Mouse (Mus musculus) frontal cortex, postnatal 14 days (tissue): ENCODE measurements around the gene Dop1b.
"Not testable (repeated sequence)": the region's sequence is repeated elsewhere in the genome, so short reads cannot be mapped to it uniquely, and the experiment has no call there.

Source experiments
- DNase-seq, 2 experiments: peaks; one replicate each; pipeline ENCODE4 v3.0.0; 2022; ENCODE audit warnings: low spot score in 2 of 2

The Dop1b gene

GRCm38 (mm10) chr16:93797021-93797840 lies 85.5 kb downstream of the Dop1b start:
- no peak for DNase-seq

GRCm38 (mm10) chr16:93797841-93798492 lies 86.3 kb downstream of the Dop1b start:
- no peak for DNase-seq

- DNase-seq: no peak
These were observed 86.9 kb downstream of the Dop1b start for GRCm38 (mm10) chr16:93798623-93799022.

DNA sequence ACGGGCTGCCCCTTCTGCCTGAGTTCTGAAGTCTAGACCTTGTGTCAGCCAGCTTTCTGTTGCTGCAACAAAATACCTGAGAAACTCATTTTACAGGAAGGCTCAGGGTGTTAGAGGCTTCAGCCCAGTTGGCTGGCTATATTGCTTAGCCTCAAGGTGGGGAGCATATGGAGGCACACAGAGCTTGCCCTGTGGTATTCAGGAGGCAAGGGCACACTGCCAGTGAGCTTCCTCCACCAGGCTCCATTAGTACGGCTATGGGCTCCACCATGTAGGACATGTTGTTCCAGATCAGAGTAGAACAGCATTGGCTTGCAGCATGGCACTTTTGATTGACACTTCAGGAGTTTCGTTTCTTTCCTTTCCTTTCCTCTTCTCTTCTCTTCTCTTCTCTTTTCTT lies 87.4 kb downstream of the Dop1b start:
- no peak for DNase-seq

DNA sequence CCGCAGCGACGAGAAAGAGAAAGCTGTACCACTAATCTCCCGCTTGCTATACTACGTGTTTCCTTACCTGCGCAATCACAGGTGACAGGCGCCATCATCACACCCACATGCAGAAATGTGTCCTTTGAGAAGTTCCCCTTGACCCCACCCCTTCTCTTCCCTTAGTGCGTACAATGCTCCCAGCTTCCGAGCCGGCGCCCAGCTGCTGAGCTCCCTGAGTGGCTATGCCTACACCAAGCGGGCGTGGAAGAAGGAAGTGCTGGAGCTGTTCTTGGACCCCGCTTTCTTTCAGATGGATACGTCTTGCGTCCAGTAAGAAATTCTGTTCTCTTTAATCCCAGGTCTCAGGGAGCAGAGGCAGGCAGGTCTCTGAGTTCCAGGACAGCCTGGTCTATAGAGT lies 88.2 kb downstream of the Dop1b start:
- DNase-seq: no peak

DNA sequence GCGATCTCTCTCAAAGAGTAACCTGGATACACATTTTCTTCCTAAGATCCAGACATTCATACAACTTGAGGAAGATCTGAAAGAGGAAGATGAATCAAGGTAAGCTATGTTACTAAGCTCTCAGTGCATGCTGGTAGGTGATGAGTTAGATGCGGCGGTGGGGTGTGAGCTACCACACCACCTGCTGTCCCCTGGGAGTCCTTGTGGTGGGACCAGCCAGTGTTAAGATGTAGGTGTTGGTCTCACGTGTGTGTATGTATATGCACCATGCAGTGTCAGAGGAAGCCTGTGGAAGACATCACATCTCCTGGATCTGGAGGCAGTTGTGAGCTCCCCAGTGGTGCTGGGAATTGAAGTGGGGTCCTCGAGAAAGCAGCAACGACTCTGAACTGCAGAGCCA lies 95.5 kb downstream of the Dop1b start:
- DNase-seq: no peak

DNA sequence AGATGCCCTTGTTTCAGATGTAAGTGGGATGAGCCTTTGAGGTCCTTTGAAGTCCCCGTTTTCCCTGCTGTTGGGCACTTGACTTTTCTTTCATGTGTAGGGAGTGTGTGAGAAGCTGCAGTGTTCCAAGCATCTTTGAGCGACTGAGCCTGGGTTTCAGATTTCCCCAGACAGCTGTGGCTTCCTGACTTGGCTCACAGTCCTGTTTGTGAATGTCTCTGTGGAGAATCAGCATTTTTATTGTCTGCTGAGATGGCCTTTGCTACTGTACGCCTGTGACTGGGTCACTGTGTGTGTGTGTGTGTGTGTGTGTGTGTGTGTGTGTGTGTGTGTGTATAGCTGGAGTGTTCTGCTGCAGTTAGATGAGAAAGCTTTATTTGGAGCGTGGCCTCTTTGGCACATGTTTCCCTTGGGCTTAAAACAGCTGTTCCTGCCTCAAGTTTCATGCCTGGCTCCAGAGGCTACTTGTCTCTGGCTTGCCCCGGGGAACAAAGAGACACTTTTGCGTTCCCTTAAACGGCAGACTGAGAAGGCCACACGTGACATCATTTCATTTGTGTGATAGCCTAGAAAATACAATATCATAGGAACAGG lies 96.4 kb downstream of the Dop1b start:
- no peak for DNase-seq

DNA sequence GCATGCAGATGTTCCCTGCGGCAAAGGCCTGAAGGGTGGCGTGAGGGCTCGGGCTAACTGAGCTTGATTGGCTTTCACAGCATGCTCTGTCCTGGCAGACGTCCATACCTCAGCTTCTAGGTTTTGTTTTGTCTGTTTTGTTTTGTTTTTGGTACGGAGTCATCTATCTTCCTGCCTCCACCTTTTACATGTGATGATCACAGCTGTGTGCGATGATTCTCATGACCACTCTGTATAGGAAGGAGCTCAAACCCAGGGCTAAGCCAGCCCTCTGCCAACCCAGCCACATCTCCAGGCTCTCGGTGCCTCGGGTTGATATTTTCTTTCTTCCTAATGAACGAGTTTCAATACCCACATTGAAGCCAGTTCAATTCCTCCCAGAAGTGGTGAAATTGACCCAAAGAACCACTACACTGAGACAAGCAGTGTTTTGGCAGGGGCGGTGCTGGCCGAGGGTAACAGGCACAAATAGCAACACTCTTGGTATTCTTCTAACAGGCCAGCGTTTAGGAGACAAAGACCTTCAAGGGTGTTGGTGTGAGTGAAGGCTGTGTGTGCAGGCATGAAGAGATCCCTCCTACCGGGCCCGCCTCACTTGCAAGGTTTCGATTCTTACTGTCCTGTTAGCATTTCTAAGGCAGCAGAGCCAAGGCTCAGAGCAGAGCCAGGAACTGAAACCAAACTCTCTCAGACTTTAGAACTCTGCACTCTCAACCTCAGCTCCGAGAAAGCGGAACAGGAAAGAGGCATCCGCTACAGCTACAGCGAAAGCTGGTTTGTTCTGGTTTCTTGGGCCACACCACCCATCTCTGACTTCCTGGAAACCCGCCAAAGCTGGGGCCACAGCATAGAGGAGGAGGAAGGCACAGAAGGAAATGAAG lies 104.4 kb downstream of the Dop1b start:
- peak in 1 of 2 experiments; percentile 47 for DNase-seq

DNA sequence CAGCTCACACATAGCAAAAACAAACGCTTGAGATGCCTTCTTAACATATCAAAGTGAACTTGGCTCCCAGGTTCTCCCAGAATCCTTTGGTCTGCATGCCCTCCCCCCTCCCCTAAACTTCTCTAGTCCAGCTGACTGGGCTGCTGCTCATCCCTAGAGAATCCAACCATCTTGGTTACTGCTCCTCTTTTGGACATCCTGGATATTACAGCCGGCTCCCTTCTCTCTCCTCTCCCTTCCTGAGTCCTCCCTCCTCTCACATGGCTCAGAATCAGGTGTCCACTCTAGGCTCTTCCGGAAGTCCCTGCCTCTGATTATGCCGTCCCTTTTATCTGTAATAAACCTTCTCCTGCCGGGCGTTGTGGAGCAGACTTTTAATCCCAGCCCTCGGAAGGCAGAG lies 105.2 kb downstream of the Dop1b start:
- DNase-seq: no peak

DNA sequence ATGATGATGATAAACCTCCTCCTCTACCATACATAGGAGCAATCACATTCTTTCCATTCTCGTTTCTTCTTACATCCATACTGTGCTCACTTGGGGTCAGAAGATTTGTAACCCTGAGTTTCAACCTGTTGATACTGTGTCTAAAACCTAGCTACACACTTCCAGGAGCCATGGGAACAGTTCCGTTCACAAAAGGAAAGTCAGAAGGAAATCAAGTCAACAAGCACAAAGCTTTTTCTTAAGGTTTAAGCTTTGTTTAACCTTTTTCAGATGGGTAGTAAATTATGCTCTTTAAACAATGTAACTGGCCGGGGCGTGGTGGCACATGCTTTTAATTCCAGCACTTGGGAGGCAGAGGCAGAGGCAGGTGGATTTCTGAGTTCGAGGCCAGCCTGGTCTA lies 105.7 kb downstream of the Dop1b start:
- no peak for DNase-seq

DNA sequence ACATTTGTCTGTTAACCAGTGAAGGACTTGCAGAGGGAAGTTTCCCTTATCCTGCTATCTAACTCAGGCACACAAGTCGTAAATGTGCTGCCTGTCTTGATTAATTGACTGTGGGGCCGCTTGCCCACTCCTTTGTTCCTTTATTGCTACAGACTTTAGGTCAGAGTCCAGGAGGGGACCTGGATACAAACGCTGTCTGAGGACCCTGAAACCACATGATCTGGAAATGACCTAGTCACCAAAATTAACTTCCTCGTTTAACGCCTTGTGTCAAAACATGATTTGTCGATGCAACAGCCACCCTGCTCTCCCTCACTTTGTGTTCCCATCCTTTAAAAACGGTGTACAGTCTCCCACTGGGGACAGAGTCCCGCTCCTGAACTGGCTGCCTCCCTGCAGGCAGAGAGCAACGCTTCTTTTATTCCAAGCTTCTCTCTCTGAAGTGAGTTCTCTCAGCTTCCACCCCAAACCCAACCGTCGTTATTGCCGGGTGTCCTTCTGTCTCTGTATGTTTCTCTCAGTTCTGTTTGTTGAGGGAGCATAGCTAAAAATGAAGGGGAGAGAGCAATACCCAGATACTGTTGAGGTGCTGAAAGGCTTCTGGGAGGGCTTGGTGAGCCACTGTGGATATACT lies 107.1 kb downstream of the Dop1b start:
- DNase-seq: no peak

DNA sequence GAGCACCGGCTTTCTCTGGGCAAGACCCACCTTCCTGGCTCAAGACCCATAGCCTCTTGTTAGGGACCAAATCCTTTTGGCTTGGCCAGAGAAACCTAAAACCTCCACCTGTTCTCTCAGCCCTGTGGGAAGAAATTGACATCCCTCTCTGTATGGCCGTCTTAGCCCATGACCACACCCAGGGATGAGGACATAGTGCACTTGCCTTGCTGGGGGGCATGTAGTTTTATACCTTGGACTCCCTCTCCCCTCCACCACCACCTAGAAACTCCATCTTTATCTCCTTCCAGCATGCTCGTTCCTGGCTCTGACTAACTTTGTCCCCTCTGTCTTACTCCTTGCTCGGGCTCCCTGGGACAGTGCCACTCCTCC lies 107.6 kb downstream of the Dop1b start:
- DNase-seq: no peak

- DNase-seq: no peak
These were observed 108.3 kb downstream of the Dop1b start for GRCm38 (mm10) chr16:93820040-93820439.

DNA sequence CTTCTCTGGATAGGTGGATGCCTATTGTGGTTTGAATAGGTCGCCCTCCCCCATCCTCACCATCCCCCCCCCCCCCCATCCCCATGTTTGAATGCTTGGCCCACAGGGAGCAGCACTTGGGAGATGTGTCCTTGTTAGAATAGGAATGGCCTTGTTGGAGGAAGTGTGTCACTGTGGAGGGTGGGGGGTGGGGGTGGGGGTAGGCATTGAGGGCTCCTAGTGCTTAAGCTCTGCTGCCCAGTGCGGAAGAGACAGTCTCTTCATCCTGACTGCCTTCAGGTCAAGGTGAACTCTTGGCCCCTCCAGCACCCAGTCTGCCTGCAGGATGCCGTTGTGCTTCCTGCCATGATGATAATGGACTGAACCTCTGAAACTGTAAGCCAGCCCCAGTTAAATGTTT lies 110.0 kb downstream of the Dop1b start:
- DNase-seq: no peak

DNA sequence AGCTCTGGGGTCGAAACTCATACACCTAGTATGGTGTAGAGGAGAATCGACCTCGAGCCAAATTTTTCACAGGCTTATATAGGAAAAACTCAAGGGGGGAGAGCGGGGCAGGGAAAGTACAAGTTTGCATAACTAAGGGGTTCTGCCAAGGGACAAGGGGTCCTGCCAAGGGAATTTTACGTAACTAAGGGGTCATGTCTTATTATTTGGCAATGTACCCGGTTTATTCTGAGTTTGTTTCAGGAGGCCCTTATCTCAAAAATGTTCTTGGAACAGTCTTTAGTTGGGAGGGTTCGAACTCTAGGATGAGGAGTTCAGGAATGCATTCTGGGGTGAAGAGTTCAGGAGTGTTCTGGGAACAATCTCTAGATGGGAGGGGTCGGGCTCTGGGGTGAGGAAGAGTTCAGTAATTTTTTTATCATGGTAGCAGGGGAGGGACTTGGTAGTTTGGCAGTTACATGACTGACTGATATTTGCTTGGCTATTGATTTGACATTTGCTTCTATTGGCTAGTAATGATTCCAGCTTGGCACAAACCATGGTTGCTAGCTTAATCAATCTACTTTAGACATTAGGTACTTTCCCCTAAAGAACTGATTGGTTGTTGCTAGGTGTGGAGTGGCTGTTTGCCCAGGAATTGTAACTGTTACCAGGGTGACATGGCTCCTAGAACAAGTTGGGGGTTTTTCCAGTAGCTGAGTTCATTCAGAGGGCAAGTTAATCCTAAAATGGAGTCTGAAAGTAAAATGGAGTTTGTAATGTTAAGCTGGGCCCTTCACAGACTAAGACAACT lies 110.9 kb downstream of the Dop1b start:
- DNase-seq: not testable (repeated sequence)

- no peak for DNase-seq
These were observed 113.1 kb downstream of the Dop1b start for GRCm38 (mm10) chr16:93824799-93825198.

DNA sequence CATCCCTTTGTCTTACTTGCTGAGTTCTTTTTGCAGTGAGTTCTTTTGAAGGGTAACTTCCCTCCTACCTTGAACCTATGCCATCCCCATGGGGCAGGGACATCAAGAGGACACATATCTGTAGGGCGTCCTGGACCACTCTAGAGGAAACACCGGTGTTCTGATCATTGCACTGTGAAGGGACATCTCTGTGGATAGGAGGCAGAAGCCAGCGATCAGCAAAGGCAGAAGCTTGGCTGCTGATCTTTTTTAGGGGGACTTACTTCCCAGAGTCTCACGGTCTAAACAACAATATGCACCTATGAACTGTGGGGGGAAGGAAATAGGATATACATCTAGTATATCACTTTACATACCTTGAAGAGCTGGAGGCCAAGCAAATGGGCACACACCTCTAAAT lies 113.8 kb downstream of the Dop1b start:
- DNase-seq: no peak

- no peak for DNase-seq
These were observed 114.3 kb downstream of the Dop1b start for GRCm38 (mm10) chr16:93826054-93826453.

GRCm38 (mm10) chr16:93826478-93826877 lies 114.8 kb downstream of the Dop1b start:
- not testable (repeated sequence) for DNase-seq

DNA sequence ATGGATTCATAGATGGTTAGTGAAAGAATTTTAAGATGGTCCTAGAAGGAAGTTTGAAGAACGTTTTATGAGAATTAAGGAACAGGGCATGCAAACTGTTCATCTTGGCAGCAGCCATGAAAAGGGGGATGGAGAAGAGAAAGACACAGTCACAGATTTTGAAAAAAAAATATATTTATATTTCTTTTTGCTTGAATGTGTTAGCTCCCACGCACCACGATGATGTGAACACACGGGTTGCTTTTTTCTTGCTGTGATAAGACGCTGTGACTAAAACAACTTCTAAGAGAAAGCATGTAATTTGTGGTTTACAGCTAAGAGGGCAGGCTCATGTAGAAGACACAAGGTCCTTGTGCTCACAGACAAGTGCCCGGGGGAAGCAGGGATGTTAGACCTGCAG lies 115.2 kb downstream of the Dop1b start:
- DNase-seq: no peak

- no peak for DNase-seq
These were observed 117.8 kb downstream of the Dop1b start for GRCm38 (mm10) chr16:93829526-93829925.
